Mouse (Mus musculus): ENCODE data around the gene Arhgap15. TPM values are rescaled to one million over a fixed set of nuclear protein-coding genes. Genes with fewer than 3 reads are reported as not detected.

The Arhgap15 gene
- total and polyA plus RNA-seq, 3 experiments, result 0.89 to 56.4 (median 39.8) TPM

GRCm38 (mm10) chr2:44124093-44124492, 375.5 kb downstream of the Arhgap15 start:
- Histone ChIP-seq H3K4me3 (ENCODE audit: low read depth, low read length) (no peak overlapping the region), H3K36me3 (replicated peaks) (no peaks in the 10 kb centered on the region), H3K9me3 (replicated peaks) (no peaks in the 10 kb centered on the region), H3K4me1 (ENCODE audit: insufficient read depth, low read depth, low read length) (no peaks in the 10 kb centered on the region), H3K27me3 (ENCODE audit: insufficient read depth, low read length) (no peaks in the 10 kb centered on the region)
- no peak for TF ChIP-seq TAL1 (conservative IDR thresholded peaks at IDR 0.05; ENCODE audit: low read depth, low read length)
- no peak for TF ChIP-seq GATA2 (IDR thresholded peaks at IDR 0.05; ENCODE audit: borderline replicate concordance, low read depth, low read length)
- TF ChIP-seq POLR2AphosphoS5 (IDR thresholded peaks at IDR 0.05; ENCODE audit: insufficient replicate concordance, low read depth, low read length), result no peak
- no peak for TF ChIP-seq GATA1 (IDR thresholded peaks at IDR 0.05; ENCODE audit: borderline replicate concordance, low read length)
- TF ChIP-seq CTCF (IDR thresholded peaks at IDR 0.05; ENCODE audit: low read depth, low read length), result no peak
- ATAC-seq (ENCODE audit: extremely low read depth, insufficient number of reproducible peaks, low FRiP score, poor library complexity, severe bottlenecking) (no peak), DNase-seq (ENCODE audit: low spot score) (no peak)

- Histone ChIP-seq H3K27me3 (ENCODE audit: insufficient read depth, low read length) (no peaks in the 10 kb centered on the region), H3K36me3 (replicated peaks) (no peaks in the 10 kb centered on the region), H3K9me3 (replicated peaks) (no peaks in the 10 kb centered on the region), H3K4me3 (ENCODE audit: low read depth, low read length) (no peak overlapping the region), H3K4me1 (ENCODE audit: insufficient read depth, low read depth, low read length) (no peaks in the 10 kb centered on the region)
- no peak for ATAC-seq (ENCODE audit: extremely low read depth, insufficient number of reproducible peaks, low FRiP score, poor library complexity, severe bottlenecking)
- DNase-seq (ENCODE audit: low spot score), result no peak
- no peak for TF ChIP-seq TAL1 (conservative IDR thresholded peaks at IDR 0.05; ENCODE audit: low read depth, low read length)
- TF ChIP-seq GATA2 (IDR thresholded peaks at IDR 0.05; ENCODE audit: borderline replicate concordance, low read depth, low read length), result no peak
- no peak for TF ChIP-seq POLR2AphosphoS5 (IDR thresholded peaks at IDR 0.05; ENCODE audit: insufficient replicate concordance, low read depth, low read length)
- no peak for TF ChIP-seq GATA1 (IDR thresholded peaks at IDR 0.05; ENCODE audit: borderline replicate concordance, low read length)
- TF ChIP-seq CTCF (IDR thresholded peaks at IDR 0.05; ENCODE audit: low read depth, low read length), result no peak
These were observed 376.1 kb downstream of the Arhgap15 start for GRCm38 (mm10) chr2:44124683-44125082.

- Histone ChIP-seq H3K27me3 (ENCODE audit: insufficient read depth, low read length) (no peaks in the 10 kb centered on the region), H3K4me1 (ENCODE audit: insufficient read depth, low read depth, low read length) (no peaks in the 10 kb centered on the region), H3K9me3 (replicated peaks) (no peaks in the 10 kb centered on the region), H3K36me3 (replicated peaks) (no peaks in the 10 kb centered on the region), H3K4me3 (ENCODE audit: low read depth, low read length) (no peak overlapping the region)
- no peak for ATAC-seq (ENCODE audit: extremely low read depth, insufficient number of reproducible peaks, low FRiP score, poor library complexity, severe bottlenecking)
- no peak for DNase-seq (ENCODE audit: low spot score)
- TF ChIP-seq GATA1 (IDR thresholded peaks at IDR 0.05; ENCODE audit: borderline replicate concordance, low read length) (no peak), POLR2AphosphoS5 (IDR thresholded peaks at IDR 0.05; ENCODE audit: insufficient replicate concordance, low read depth, low read length) (no peak), CTCF (IDR thresholded peaks at IDR 0.05; ENCODE audit: low read depth, low read length) (no peak), TAL1 (conservative IDR thresholded peaks at IDR 0.05; ENCODE audit: low read depth, low read length) (no peak), GATA2 (IDR thresholded peaks at IDR 0.05; ENCODE audit: borderline replicate concordance, low read depth, low read length) (no peak)
These were observed 377.5 kb downstream of the Arhgap15 start for GRCm38 (mm10) chr2:44126044-44126695.

- H3K9me3 ChIP-seq (replicated peaks), result no peaks in the 10 kb centered on the region
- no peak overlapping the region for H3K4me3 ChIP-seq (ENCODE audit: low read depth, low read length)
- no peak for DNase-seq (ENCODE audit: low spot score)
These were observed 380.9 kb downstream of the Arhgap15 start for GRCm38 (mm10) chr2:44129533-44129932.

GRCm38 (mm10) chr2:44131271-44131670, 382.6 kb downstream of the Arhgap15 start:
- H3K4me1 ChIP-seq (ENCODE audit: insufficient read depth, low read depth, low read length), result no peaks in the 10 kb centered on the region
- H3K36me3 ChIP-seq (replicated peaks), result no peaks in the 10 kb centered on the region
- no peak for DNase-seq (ENCODE audit: low spot score)
- H3K4me3 ChIP-seq (ENCODE audit: low read depth, low read length), result no peak overlapping the region
- no peak for TF ChIP-seq GATA2 (IDR thresholded peaks at IDR 0.05; ENCODE audit: borderline replicate concordance, low read depth, low read length)
- no peaks in the 10 kb centered on the region for H3K9me3 ChIP-seq (replicated peaks)
- no peak for ATAC-seq (ENCODE audit: extremely low read depth, insufficient number of reproducible peaks, low FRiP score, poor library complexity, severe bottlenecking)
- H3K27me3 ChIP-seq (ENCODE audit: insufficient read depth, low read length), result no peaks in the 10 kb centered on the region

More at GRCm38 (mm10) chr2:44129533-44129932, 380.9 kb downstream of the Arhgap15 start:
- H3K27me3 ChIP-seq (ENCODE audit: insufficient read depth, low read length), result no peaks in the 10 kb centered on the region
- ATAC-seq (ENCODE audit: extremely low read depth, insufficient number of reproducible peaks, low FRiP score, poor library complexity, severe bottlenecking), result no peak
- H3K36me3 ChIP-seq (replicated peaks), result no peaks in the 10 kb centered on the region
- no peaks in the 10 kb centered on the region for H3K4me1 ChIP-seq (ENCODE audit: insufficient read depth, low read depth, low read length)
- no peak for TF ChIP-seq TAL1 (conservative IDR thresholded peaks at IDR 0.05; ENCODE audit: low read depth, low read length)
- TF ChIP-seq CTCF (IDR thresholded peaks at IDR 0.05; ENCODE audit: low read depth, low read length), result no peak
- no peak for TF ChIP-seq POLR2AphosphoS5 (IDR thresholded peaks at IDR 0.05; ENCODE audit: insufficient replicate concordance, low read depth, low read length)
- TF ChIP-seq GATA1 (IDR thresholded peaks at IDR 0.05; ENCODE audit: borderline replicate concordance, low read length), result no peak
- TF ChIP-seq GATA2 (IDR thresholded peaks at IDR 0.05; ENCODE audit: borderline replicate concordance, low read depth, low read length), result no peak

- no peak for ATAC-seq (ENCODE audit: extremely low read depth, insufficient number of reproducible peaks, low FRiP score, poor library complexity, severe bottlenecking)
- TF ChIP-seq GATA1 (IDR thresholded peaks at IDR 0.05; ENCODE audit: borderline replicate concordance, low read length), result no peak
- no peak for TF ChIP-seq GATA2 (IDR thresholded peaks at IDR 0.05; ENCODE audit: borderline replicate concordance, low read depth, low read length)
- TF ChIP-seq CTCF (IDR thresholded peaks at IDR 0.05; ENCODE audit: low read depth, low read length), result no peak
- TF ChIP-seq POLR2AphosphoS5 (IDR thresholded peaks at IDR 0.05; ENCODE audit: insufficient replicate concordance, low read depth, low read length), result no peak
- no peak for TF ChIP-seq TAL1 (conservative IDR thresholded peaks at IDR 0.05; ENCODE audit: low read depth, low read length)
- Histone ChIP-seq H3K4me1 (ENCODE audit: insufficient read depth, low read depth, low read length) (no peaks in the 10 kb centered on the region), H3K27me3 (ENCODE audit: insufficient read depth, low read length) (no peaks in the 10 kb centered on the region), H3K9me3 (replicated peaks) (no peaks in the 10 kb centered on the region), H3K4me3 (ENCODE audit: low read depth, low read length) (no peak overlapping the region), H3K36me3 (replicated peaks) (no peaks in the 10 kb centered on the region)
- no peak for DNase-seq (ENCODE audit: low spot score)
These were observed 386.2 kb downstream of the Arhgap15 start for GRCm38 (mm10) chr2:44134796-44135195.

Measured in G1E (cell line).